Mouse (Mus musculus) cerebellum, postnatal 10 days (tissue): Measurements from ENCODE around the gene Pom121l12.

ENCODE experiments used
- DNase-seq, 2 experiments: peaks; one replicate each; pipeline ENCODE4 v3.0.0; 2021; ENCODE audit warnings: mixed read lengths in 2 of 2

The Pom121l12 gene

GRCm38 (mm10) chr11:14598976-14599375 lies at the start of gene Pom121l12:
Gene Pom121l12, plus strand, starts transcription at chr11:14599276.
- DNase-seq = no peak

GRCm38 (mm10) chr11:14611859-14612258 lies 12.8 kb downstream of the Pom121l12 start:
- no peak for DNase-seq
